ENCODE assay signal across 17 mouse cellular contexts in the genomic region with DNA sequence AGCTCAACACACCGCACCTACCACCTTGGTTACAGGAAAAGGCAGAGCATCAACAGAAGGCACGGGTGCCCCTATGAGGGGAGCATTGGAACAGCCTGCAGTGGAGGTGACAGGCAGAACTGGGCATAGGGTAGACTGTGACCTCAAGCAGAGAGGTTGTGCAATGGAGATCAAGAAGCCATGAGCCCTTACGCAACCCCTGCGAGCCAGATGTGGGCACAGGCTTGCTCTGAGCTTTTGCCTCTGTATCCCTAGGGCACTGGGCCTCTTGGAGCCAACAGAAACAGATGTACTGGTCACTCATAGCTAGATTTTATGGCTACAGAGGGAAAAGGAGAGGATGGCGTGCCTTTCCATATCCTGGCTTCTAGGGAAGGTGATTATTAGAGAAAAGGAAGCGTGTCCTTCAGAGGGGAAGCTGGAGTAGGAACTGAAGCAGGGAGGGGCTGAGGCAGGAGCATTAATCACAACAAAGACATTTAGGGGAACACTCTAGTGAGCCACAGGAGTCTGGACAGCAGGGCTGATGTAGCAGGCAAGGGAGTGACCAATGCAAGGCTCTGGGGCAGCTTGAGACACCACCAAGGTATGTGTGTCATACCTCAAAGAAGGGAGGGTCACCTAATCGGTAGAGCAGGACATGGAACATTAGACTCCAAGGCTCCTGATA. TPM values are rescaled to one million over a fixed set of nuclear protein-coding genes. Genes with fewer than 3 reads are reported as not detected.
DNase-seq lines count a peak whose midpoint lies in the region; ATAC-seq lines count a peak whose summit lies in the region.
"Had no signal": no experiment of that assay in that cellular context is flagged by ENCODE, and none has a peak within 500 bp of the region (broad histone marks: within the 10 kb centered on the region; RNA-seq: fewer than 3 reads in every experiment).

No protein-coding gene starts in this region.

- H3K27ac ChIP-seq in liver, embryonic 12.5 days = no peak overlapping the region
- H3K27ac ChIP-seq in midbrain, embryonic 13.5 days = no peak overlapping the region
- H3K27ac ChIP-seq in limb, embryonic 10.5 days = no peak overlapping the region
- H3K27ac ChIP-seq: heart, adult 2 months; hindbrain, embryonic 14.5 days; limb, embryonic 13.5 days had no signal

- H3K4me2 ChIP-seq in liver, embryonic 12.5 days = no peak overlapping the region
- no peak overlapping the region for H3K4me2 ChIP-seq in midbrain, embryonic 13.5 days (replicated peaks)
- H3K4me2 ChIP-seq: hindbrain, embryonic 14.5 days; limb, embryonic 13.5 days had no signal

- no peak overlapping the region for H3K4me3 ChIP-seq in liver, embryonic 12.5 days
- no peak overlapping the region for H3K4me3 ChIP-seq in midbrain, embryonic 13.5 days (replicated peaks)
- no peak overlapping the region for H3K4me3 ChIP-seq in limb, embryonic 10.5 days
- H3K4me3 ChIP-seq: heart, adult 2 months; limb, embryonic 13.5 days had no signal

- H3K4me1 ChIP-seq in liver, embryonic 12.5 days = 0 out of 2 replicates have a peak, but pooled peaks cover 6% of the 10 kb centered on the region
- H3K4me1 ChIP-seq in midbrain, embryonic 13.5 days (replicated peaks) = peaks cover 6% of the 10 kb centered on the region; the same call in 1 of the 2 replicates
- H3K4me1 ChIP-seq in limb, embryonic 10.5 days = peaks cover 31% of the 10 kb centered on the region
- H3K4me1 ChIP-seq: limb, embryonic 13.5 days had no signal

- 48% methylated on average over 7 of the region's 7 CpGs for WGBS in liver, embryonic 12.5 days (ENCODE audit: insufficient replicate concordance)
- 87% methylated on average over 7 of the region's 7 CpGs for WGBS in midbrain, embryonic 13.5 days
- WGBS in limb, embryonic 10.5 days = 84% methylated on average over 7 of the region's 7 CpGs

- peak; percentile 42; the same call in 1 of the 2 replicates for ATAC-seq in liver, embryonic 12.5 days
- ATAC-seq in midbrain, embryonic 13.5 days = no peak

- DNase-seq in adrenal gland, adult 2 months = peak; percentile 46
- no peak for DNase-seq in adrenal gland, adult 18-20 months (ENCODE audit: low spot score in 2 of 2)
- DNase-seq in adrenal gland, postnatal 14 days = peak; percentile 48
- DNase-seq in monocyte, adult 2 months (ENCODE audit: low read depth in 1 of 2, low spot score in 2 of 2) = peak; percentile 42 to 52
- DNase-seq in kidney, postnatal 36 days = no peak
- no peak for DNase-seq in limb, embryonic 10.5 days (ENCODE audit: low spot score)
- DNase-seq: cerebellum, postnatal 14 days; heart, postnatal 10 days; kidney, adult 11 months; kidney, postnatal 25 days; right cerebral cortex, postnatal 25 days; thymus, adult 2 months had no signal

- peaks cover 16% of the 10 kb centered on the region; the same call in 1 of the 2 replicates for H3K27me3 ChIP-seq in liver, embryonic 12.5 days (replicated peaks)
- no peaks in the 10 kb centered on the region for H3K27me3 ChIP-seq in midbrain, embryonic 13.5 days
- peaks cover 18% of the 10 kb centered on the region; the same call in 1 of the 2 replicates for H3K27me3 ChIP-seq in limb, embryonic 10.5 days (ENCODE audit: low read depth, poor library complexity, severe bottlenecking)

- no peaks in the 10 kb centered on the region for H3K9me3 ChIP-seq in liver, embryonic 12.5 days (replicated peaks)
- no peaks in the 10 kb centered on the region for H3K9me3 ChIP-seq in midbrain, embryonic 13.5 days
- H3K9me3 ChIP-seq in limb, embryonic 10.5 days (replicated peaks) = no peaks in the 10 kb centered on the region
- H3K9me3 ChIP-seq: limb, embryonic 13.5 days had no signal

- H3K36me3 ChIP-seq in liver, embryonic 12.5 days = no peaks in the 10 kb centered on the region
- no peaks in the 10 kb centered on the region; the same call in 1 of the 2 replicates for H3K36me3 ChIP-seq in midbrain, embryonic 13.5 days
- no peaks in the 10 kb centered on the region for H3K36me3 ChIP-seq in limb, embryonic 10.5 days
- H3K36me3 ChIP-seq: limb, embryonic 13.5 days had no signal

- H3K9ac ChIP-seq in liver, embryonic 12.5 days = no peak overlapping the region
- no peak overlapping the region for H3K9ac ChIP-seq in midbrain, embryonic 13.5 days (replicated peaks)
- H3K9ac ChIP-seq: hindbrain, embryonic 14.5 days; limb, embryonic 13.5 days had no signal

RNA-seq across cellular contexts. Expression of gene Noc4l, which starts 50.1 kb away (rescaled TPM):
- total RNA-seq in adrenal gland, adult 2 months (2021) = 10 to 100 TPM; 19.3 to 19.7 TPM
- polyA plus RNA-seq in adrenal gland, adult 2 months (2012; rRNA removed) = 54.4 and 68.1 TPM in 2 replicates
- 10 to 100 TPM; 18.9 to 19.1 TPM for total RNA-seq in adrenal gland, adult 18-20 months (2021)
- 24.7 and 26.3 TPM in 2 replicates for total RNA-seq in adrenal gland, postnatal 14 days (2021)
- polyA plus RNA-seq in liver, embryonic 12.5 days (2016; fragmentation: Nextera tagmentation; extraction: Ambion mirVana) = 88.5 and 92.4 TPM in 2 replicates
- 42.6 and 43.2 TPM in 2 replicates for polyA plus RNA-seq in midbrain, embryonic 13.5 days (2015; fragmentation: Nextera tagmentation; extraction: Ambion mirVana)
- 90.4 and 102 TPM in 2 replicates for polyA plus RNA-seq in limb, embryonic 10.5 days (2016; fragmentation: Nextera tagmentation; extraction: Ambion mirVana)

RNA-seq across cellular contexts. Expression of gene Ddx51, which starts 50.1 kb away (rescaled TPM):
- total RNA-seq in adrenal gland, adult 2 months (2021) = 10 to 100 TPM; 12.4 to 18.8 TPM
- polyA plus RNA-seq in adrenal gland, adult 2 months (2012; rRNA removed) = 20.0 and 24.6 TPM in 2 replicates
- total RNA-seq in adrenal gland, adult 18-20 months (2021) = 10 to 100 TPM; 16.8 to 23.7 TPM
- 15.7 and 23.6 TPM in 2 replicates for total RNA-seq in adrenal gland, postnatal 14 days (2021)
- polyA plus RNA-seq in liver, embryonic 12.5 days (2016; fragmentation: Nextera tagmentation; extraction: Ambion mirVana) = 30.2 and 36.3 TPM in 2 replicates
- polyA plus RNA-seq in midbrain, embryonic 13.5 days (2015; fragmentation: Nextera tagmentation; extraction: Ambion mirVana) = 16.4 and 19.8 TPM in 2 replicates
- 38.1 and 51.8 TPM in 2 replicates for polyA plus RNA-seq in limb, embryonic 10.5 days (2016; fragmentation: Nextera tagmentation; extraction: Ambion mirVana)

RNA-seq across cellular contexts. Expression of gene Galnt9, which starts 59.0 kb away (rescaled TPM):
- total RNA-seq in adrenal gland, adult 2 months (2021) = under 1 TPM in 1 of 2 experiments, not detected in 1; 0.14 TPM
- 0.25 and 0.41 TPM in 2 replicates for polyA plus RNA-seq in adrenal gland, adult 2 months (2012; rRNA removed)
- under 1 TPM in 1 of 2 experiments, not detected in 1; 0.19 TPM for total RNA-seq in adrenal gland, adult 18-20 months (2021)
- 0.30 TPM in 1 of 2 replicates, not detected in the other for total RNA-seq in adrenal gland, postnatal 14 days (2021)
- not detected in 2 replicates for polyA plus RNA-seq in liver, embryonic 12.5 days (2016; fragmentation: Nextera tagmentation; extraction: Ambion mirVana)
- polyA plus RNA-seq in midbrain, embryonic 13.5 days (2015; fragmentation: Nextera tagmentation; extraction: Ambion mirVana) = 13.7 and 14.1 TPM in 2 replicates
- not detected in 2 replicates for polyA plus RNA-seq in limb, embryonic 10.5 days (2016; fragmentation: Nextera tagmentation; extraction: Ambion mirVana)
- total RNA-seq: heart, adult 2 months; heart, postnatal 10 days had no signal

Comparison
In these comparisons a context has a peak if more than half of its experiments do, and no peak if none do; other contexts are left out.
1. DNase-seq: peak in adrenal gland, adult 2 months (single experiment), adrenal gland, postnatal 14 days (single experiment) and monocyte, adult 2 months (2 of 2); none in adrenal gland, adult 18-20 months (0 of 2), kidney, postnatal 36 days (0 of 2) and limb, embryonic 10.5 days (single experiment).
2. RNA of gene Galnt9, which starts 59.0 kb away (polyA plus RNA-seq): 13.7 to 14.1 TPM in midbrain, embryonic 13.5 days; 0.25 to 0.41 TPM in adrenal gland, adult 2 months, not detected in liver, embryonic 12.5 days and not detected in limb, embryonic 10.5 days; every median in the first group is over 10 times any median in the second.